Mouse (Mus musculus): ENCODE data around the gene Sart3. TPM values are rescaled to one million over a fixed set of nuclear protein-coding genes. Genes with fewer than 3 reads are reported as not detected.
"Not testable (repeated sequence)": the region's sequence is repeated elsewhere in the genome, so short reads cannot be mapped to it uniquely, and the experiment has no call there.

Gene Sart3
- polyA plus RNA-seq, 1 experiment from 2014 or later = 9.1 TPM

- H3K4me3 ChIP-seq (ENCODE audit: low read depth, low read length) = no peak overlapping the region
- H3K4me1 ChIP-seq (replicated peaks; ENCODE audit: control insufficient read depth, insufficient read depth, low read length) = no peaks in the 10 kb centered on the region
- no peak for ATAC-seq
- peaks cover 20% of the 10 kb centered on the region for H3K36me3 ChIP-seq (ENCODE audit: control insufficient read depth, insufficient read depth)
- H3K27ac ChIP-seq (ENCODE audit: low read depth, low read length) = no peak overlapping the region
- H3K9ac ChIP-seq (ENCODE audit: low read depth, low read length) = no peak overlapping the region
- 97% methylated on average over 3 of the region's 3 CpGs for WGBS
- no peaks in the 10 kb centered on the region for H3K9me3 ChIP-seq (ENCODE audit: control insufficient read depth)
- H3K27me3 ChIP-seq (replicated peaks; ENCODE audit: control insufficient read depth, insufficient read depth, low read length) = peaks cover 6% of the 10 kb centered on the region; the same call in 1 of the 2 replicates
- H3K4me2 ChIP-seq (replicated peaks; ENCODE audit: low read depth) = no peak overlapping the region
- TF ChIP-seq CTCF (IDR thresholded peaks at IDR 0.05; ENCODE audit: low read depth) = no peak
Measured at GRCm38 (mm10) chr5:113780082-113780752, 7.9 kb upstream of the Sart3 start.

GRCm38 (mm10) chr5:113779569-113779968 is 7.3 kb upstream of the Sart3 start:
- Histone ChIP-seq H3K9ac (ENCODE audit: low read depth, low read length) (no peak overlapping the region), H3K27ac (ENCODE audit: low read depth, low read length) (no peak overlapping the region), H3K4me1 (replicated peaks; ENCODE audit: control insufficient read depth, insufficient read depth, low read length) (no peaks in the 10 kb centered on the region), H3K36me3 (ENCODE audit: control insufficient read depth, insufficient read depth) (peaks cover 26% of the 10 kb centered on the region), H3K27me3 (replicated peaks; ENCODE audit: control insufficient read depth, insufficient read depth, low read length) (peaks cover 6% of the 10 kb centered on the region; the same call in 1 of the 2 replicates), H3K9me3 (ENCODE audit: control insufficient read depth) (no peaks in the 10 kb centered on the region), H3K4me2 (replicated peaks; ENCODE audit: low read depth) (no peak overlapping the region), H3K4me3 (ENCODE audit: low read depth, low read length) (no peak overlapping the region)
- TF ChIP-seq CTCF (IDR thresholded peaks at IDR 0.05; ENCODE audit: low read depth) = no peak
- ATAC-seq = no peak
- WGBS = 75% methylated on average over 5 of the region's 5 CpGs

- not testable (repeated sequence) for H3K27ac ChIP-seq (ENCODE audit: low read depth, low read length); H3K4me1 ChIP-seq (replicated peaks; ENCODE audit: control insufficient read depth, insufficient read depth, low read length); H3K27me3 ChIP-seq (replicated peaks; ENCODE audit: control insufficient read depth, insufficient read depth, low read length); ATAC-seq; H3K9me3 ChIP-seq (ENCODE audit: control insufficient read depth); H3K9ac ChIP-seq (ENCODE audit: low read depth, low read length); H3K4me2 ChIP-seq (replicated peaks; ENCODE audit: low read depth); H3K4me3 ChIP-seq (ENCODE audit: low read depth, low read length)
- 87% methylated on average over 8 of the region's 8 CpGs for WGBS
- H3K36me3 ChIP-seq (ENCODE audit: control insufficient read depth, insufficient read depth) = peaks cover 29% of the 10 kb centered on the region
Measured at GRCm38 (mm10) chr5:113777728-113778127, 5.4 kb upstream of the Sart3 start.

- no peaks in the 10 kb centered on the region for H3K4me1 ChIP-seq (replicated peaks; ENCODE audit: control insufficient read depth, insufficient read depth, low read length)
- no peak overlapping the region for H3K9ac ChIP-seq (ENCODE audit: low read depth, low read length)
- H3K4me3 ChIP-seq (ENCODE audit: low read depth, low read length) = no peak overlapping the region
- peaks cover 29% of the 10 kb centered on the region for H3K36me3 ChIP-seq (ENCODE audit: control insufficient read depth, insufficient read depth)
- no peak for TF ChIP-seq CTCF (IDR thresholded peaks at IDR 0.05; ENCODE audit: low read depth)
- no peak overlapping the region for H3K4me2 ChIP-seq (replicated peaks; ENCODE audit: low read depth)
- no peak for ATAC-seq
- no peaks in the 10 kb centered on the region for H3K27me3 ChIP-seq (replicated peaks; ENCODE audit: control insufficient read depth, insufficient read depth, low read length)
- H3K27ac ChIP-seq (ENCODE audit: low read depth, low read length) = no peak overlapping the region
- 80% methylated on average over 8 of the region's 8 CpGs for WGBS
- no peaks in the 10 kb centered on the region for H3K9me3 ChIP-seq (ENCODE audit: control insufficient read depth)
Measured at GRCm38 (mm10) chr5:113776896-113777226, 4.6 kb upstream of the Sart3 start.

GRCm38 (mm10) chr5:113776128-113776895 is 4.0 kb upstream of the Sart3 start:
- no peak for ATAC-seq
- Histone ChIP-seq H3K4me3 (ENCODE audit: low read depth, low read length) (no peak overlapping the region), H3K4me1 (replicated peaks; ENCODE audit: control insufficient read depth, insufficient read depth, low read length) (no peaks in the 10 kb centered on the region), H3K9ac (ENCODE audit: low read depth, low read length) (no peak overlapping the region), H3K27me3 (replicated peaks; ENCODE audit: control insufficient read depth, insufficient read depth, low read length) (no peaks in the 10 kb centered on the region), H3K36me3 (ENCODE audit: control insufficient read depth, insufficient read depth) (peaks cover 29% of the 10 kb centered on the region), H3K4me2 (replicated peaks; ENCODE audit: low read depth) (no peak overlapping the region), H3K9me3 (ENCODE audit: control insufficient read depth) (no peaks in the 10 kb centered on the region), H3K27ac (ENCODE audit: low read depth, low read length) (no peak overlapping the region)
- 82% methylated on average over 15 of the region's 15 CpGs for WGBS
- TF ChIP-seq CTCF (IDR thresholded peaks at IDR 0.05; ENCODE audit: low read depth) = no peak

GRCm38 (mm10) chr5:113775585-113775984 is 3.3 kb upstream of the Sart3 start:
- no peak for ATAC-seq
- no peak overlapping the region for H3K9ac ChIP-seq (ENCODE audit: low read depth, low read length)
- no peaks in the 10 kb centered on the region for H3K9me3 ChIP-seq (ENCODE audit: control insufficient read depth)
- no peak overlapping the region for H3K4me3 ChIP-seq (ENCODE audit: low read depth, low read length)
- no peak overlapping the region for H3K27ac ChIP-seq (ENCODE audit: low read depth, low read length)
- no peak for TF ChIP-seq CTCF (IDR thresholded peaks at IDR 0.05; ENCODE audit: low read depth)
- H3K4me2 ChIP-seq (replicated peaks; ENCODE audit: low read depth) = no peak overlapping the region
- H3K27me3 ChIP-seq (replicated peaks; ENCODE audit: control insufficient read depth, insufficient read depth, low read length) = no peaks in the 10 kb centered on the region
- 92% methylated on average over 10 of the region's 10 CpGs for WGBS
- no peaks in the 10 kb centered on the region for H3K4me1 ChIP-seq (replicated peaks; ENCODE audit: control insufficient read depth, insufficient read depth, low read length)
- H3K36me3 ChIP-seq (ENCODE audit: control insufficient read depth, insufficient read depth) = peaks cover 29% of the 10 kb centered on the region

All from intestine, postnatal 0 days (tissue).